Mouse (Mus musculus) brain, embryonic 18.5 days (tissue): ENCODE results near the gene Casz1.

Experiments
- DNase-seq: peaks from one replicate; pipeline ENCODE4 v3.0.0-alpha.2; 2012; ENCODE audit warnings: low read depth, low spot score

Gene Casz1

GRCm38 (mm10) chr4:148797475-148798324, 6.5 kb upstream of the Casz1 start:
- no peak for DNase-seq

GRCm38 (mm10) chr4:148803031-148803430, 1.2 kb upstream of the Casz1 start:
- DNase-seq: no peak

GRCm38 (mm10) chr4:148803636-148804035, 593 bp upstream of the Casz1 start:
- no peak for DNase-seq

GRCm38 (mm10) chr4:148804780-148805160, 541 bp downstream of the Casz1 start:
- DNase-seq: no peak

- DNase-seq: no peak
Observed at GRCm38 (mm10) chr4:148805161-148805810, 1.1 kb downstream of the Casz1 start.

- DNase-seq: no peak
Observed at GRCm38 (mm10) chr4:148805811-148806747, 1.9 kb downstream of the Casz1 start.

- no peak for DNase-seq
Observed at GRCm38 (mm10) chr4:148806836-148807235, 2.6 kb downstream of the Casz1 start.

- DNase-seq: no peak
Observed at GRCm38 (mm10) chr4:148807397-148807796, 3.2 kb downstream of the Casz1 start.

- no peak for DNase-seq
Observed at GRCm38 (mm10) chr4:148808839-148809238, 4.6 kb downstream of the Casz1 start.

- no peak for DNase-seq
Observed at GRCm38 (mm10) chr4:148810706-148811105, 6.5 kb downstream of the Casz1 start.

- peak; percentile 32 for DNase-seq
Observed at GRCm38 (mm10) chr4:148811940-148812339, 7.7 kb downstream of the Casz1 start.

- no peak for DNase-seq
Observed at GRCm38 (mm10) chr4:148813247-148813646, 9.0 kb downstream of the Casz1 start.

GRCm38 (mm10) chr4:148816556-148816955, 12.3 kb downstream of the Casz1 start:
- DNase-seq: no peak

- DNase-seq: no peak
Observed at GRCm38 (mm10) chr4:148818161-148818560, 13.9 kb downstream of the Casz1 start.

- no peak for DNase-seq
Observed at GRCm38 (mm10) chr4:148820171-148820570, 15.9 kb downstream of the Casz1 start.

- no peak for DNase-seq
Observed at GRCm38 (mm10) chr4:148823281-148823680, 19.1 kb downstream of the Casz1 start.

- no peak for DNase-seq
Observed at GRCm38 (mm10) chr4:148830350-148830749, 26.1 kb downstream of the Casz1 start.

- DNase-seq: no peak
Observed at GRCm38 (mm10) chr4:148833245-148833990, 29.2 kb downstream of the Casz1 start.

GRCm38 (mm10) chr4:148836391-148836790, 32.2 kb downstream of the Casz1 start:
- DNase-seq: no peak

GRCm38 (mm10) chr4:148837046-148837445, 32.8 kb downstream of the Casz1 start:
- DNase-seq: no peak

GRCm38 (mm10) chr4:148837644-148838043, 33.4 kb downstream of the Casz1 start:
- no peak for DNase-seq
